In genomic region chr4:73599248-73599647, GRCm38 (mm10) we compare ENCODE assay signal across 10 mouse cellular contexts. TPM values are rescaled to one million over a fixed set of nuclear protein-coding genes. Genes with fewer than 3 reads are reported as not detected.
DNase-seq lines count a peak whose midpoint lies in the region; ATAC-seq lines count a peak whose summit lies in the region.
"Had no signal": no experiment of that assay in that cellular context is flagged by ENCODE, and none has a peak within 500 bp of the region (broad histone marks: within the 10 kb centered on the region; RNA-seq: fewer than 3 reads in every experiment).

No protein-coding gene starts in this region.

- DNase-seq in left cerebral cortex, adult 11 months (ENCODE audit: low spot score), result peak; percentile 2
- DNase-seq in left cerebral cortex, adult 8-10 months (ENCODE audit: low spot score in 2 of 2), result no peak
- peak; percentile 46 for DNase-seq in R1 (ENCODE audit: low read depth, low spot score)
- no peak for DNase-seq in yolk sac, embryonic 10.5 days (ENCODE audit: low spot score)
- DNase-seq in adrenal gland, adult 2 months, result no peak
- DNase-seq in ovary, postnatal 10 days (ENCODE audit: low spot score), result no peak

- no peak overlapping the region for H3K4me2 ChIP-seq in forebrain, embryonic 15.5 days (replicated peaks)
- no peak overlapping the region for H3K4me2 ChIP-seq in midbrain, embryonic 16.5 days (ENCODE audit: low read length)

- H3K4me1 ChIP-seq in forebrain, embryonic 15.5 days, result no peaks in the 10 kb centered on the region
- H3K4me1 ChIP-seq in midbrain, embryonic 16.5 days (ENCODE audit: control insufficient read depth, insufficient read depth, low read length), result no peaks in the 10 kb centered on the region

- no peak overlapping the region for H3K4me3 ChIP-seq in forebrain, embryonic 15.5 days
- H3K4me3 ChIP-seq in midbrain, embryonic 16.5 days (ENCODE audit: low read depth, low read length), result no peak overlapping the region

- WGBS in forebrain, embryonic 15.5 days, result 6% methylated on average over 3 of the region's 3 CpGs
- WGBS in midbrain, embryonic 16.5 days, result 8% methylated on average over 3 of the region's 3 CpGs

- H3K36me3 ChIP-seq in forebrain, embryonic 15.5 days, result no peaks in the 10 kb centered on the region
- no peaks in the 10 kb centered on the region for H3K36me3 ChIP-seq in midbrain, embryonic 16.5 days (ENCODE audit: control insufficient read depth, insufficient read depth, low read length)

- H3K27me3 ChIP-seq in forebrain, embryonic 15.5 days, result no peaks in the 10 kb centered on the region
- H3K27me3 ChIP-seq in midbrain, embryonic 16.5 days (ENCODE audit: control insufficient read depth, insufficient read depth, low read depth, low read length), result no peaks in the 10 kb centered on the region

- H3K27ac ChIP-seq in forebrain, embryonic 15.5 days (replicated peaks), result no peak overlapping the region
- H3K27ac ChIP-seq in midbrain, embryonic 16.5 days (ENCODE audit: low read length), result no peak overlapping the region

- peak; percentile 92 for ATAC-seq in forebrain, embryonic 15.5 days (replicated peaks)
- ATAC-seq in midbrain, embryonic 16.5 days, result peak; percentile 90

- no peaks in the 10 kb centered on the region for H3K9me3 ChIP-seq in forebrain, embryonic 15.5 days
- H3K9me3 ChIP-seq in midbrain, embryonic 16.5 days (replicated peaks; ENCODE audit: control insufficient read depth, low read length, poor library complexity, severe bottlenecking), result no peaks in the 10 kb centered on the region

- H3K9ac ChIP-seq in forebrain, embryonic 15.5 days (replicated peaks), result no peak overlapping the region
- H3K9ac ChIP-seq in midbrain, embryonic 16.5 days (ENCODE audit: low read depth, low read length), result no peak overlapping the region

RNA-seq across cellular contexts. Expression of gene Gm11238, which starts 8.4 kb away (rescaled TPM):
- total RNA-seq in left cerebral cortex, adult 8-10 months (2022), result not detected
- not detected in 2 replicates for polyA plus RNA-seq in forebrain, embryonic 15.5 days (2015; fragmentation: Nextera tagmentation; extraction: Ambion mirVana)
- not detected in 2 replicates for polyA plus RNA-seq in midbrain, embryonic 16.5 days (2015; fragmentation: Nextera tagmentation; extraction: Ambion mirVana)
- total RNA-seq in adrenal gland, adult 2 months (2021), result not detected
- not detected in 2 replicates for polyA plus RNA-seq in adrenal gland, adult 2 months (2012; rRNA removed)
- total RNA-seq: layer of hippocampus, postnatal 36 days had no signal
- polyA plus RNA-seq: spleen, adult 2 months had no signal

RNA-seq across cellular contexts. Expression of gene Gm11237, which starts 23.5 kb away (rescaled TPM):
- not detected for total RNA-seq in left cerebral cortex, adult 8-10 months (2022)
- polyA plus RNA-seq in forebrain, embryonic 15.5 days (2015; fragmentation: Nextera tagmentation; extraction: Ambion mirVana), result not detected in 2 replicates
- not detected in 2 replicates for polyA plus RNA-seq in midbrain, embryonic 16.5 days (2015; fragmentation: Nextera tagmentation; extraction: Ambion mirVana)
- not detected for total RNA-seq in adrenal gland, adult 2 months (2021)
- polyA plus RNA-seq in adrenal gland, adult 2 months (2012; rRNA removed), result not detected in 2 replicates
- total RNA-seq: layer of hippocampus, postnatal 36 days had no signal
- polyA plus RNA-seq: spleen, adult 2 months had no signal

RNA-seq across cellular contexts. Expression of gene Gm11236, which starts 38.7 kb away (rescaled TPM):
- not detected for total RNA-seq in left cerebral cortex, adult 8-10 months (2022)
- not detected in 2 replicates for polyA plus RNA-seq in forebrain, embryonic 15.5 days (2015; fragmentation: Nextera tagmentation; extraction: Ambion mirVana)
- not detected in 2 replicates for polyA plus RNA-seq in midbrain, embryonic 16.5 days (2015; fragmentation: Nextera tagmentation; extraction: Ambion mirVana)
- not detected for total RNA-seq in adrenal gland, adult 2 months (2021)
- not detected in 2 replicates for polyA plus RNA-seq in adrenal gland, adult 2 months (2012; rRNA removed)
- total RNA-seq: layer of hippocampus, postnatal 36 days had no signal
- polyA plus RNA-seq: spleen, adult 2 months had no signal

Comparison
In these comparisons a context has a peak if more than half of its experiments do, and no peak if none do; other contexts are left out.
1. DNase-seq: peak in left cerebral cortex, adult 11 months (single experiment) and R1 (single experiment); none in left cerebral cortex, adult 8-10 months (0 of 2), yolk sac, embryonic 10.5 days (single experiment), adrenal gland, adult 2 months (single experiment) and ovary, postnatal 10 days (single experiment).